ENCODE assay signal across 19 mouse cellular contexts in genomic region chr7:91423784-91424183, GRCm38 (mm10).
DNase-seq lines count a peak whose midpoint lies in the region; ATAC-seq and TF ChIP-seq lines count a peak whose summit lies in the region.
"Had no signal": no experiment of that assay in that cellular context is flagged by ENCODE, and none has a peak within 500 bp of the region (broad histone marks: within the 10 kb centered on the region; RNA-seq: fewer than 3 reads in every experiment).

No protein-coding gene starts in this region.

- H3K4me1 ChIP-seq in forebrain, embryonic 16.5 days (replicated peaks; ENCODE audit: control insufficient read depth, insufficient read depth, low read length) = no peaks in the 10 kb centered on the region
- no peaks in the 10 kb centered on the region for H3K4me1 ChIP-seq in forebrain, embryonic 15.5 days
- H3K4me1 ChIP-seq in kidney, postnatal 0 days (replicated peaks; ENCODE audit: insufficient read depth, low read length) = no peaks in the 10 kb centered on the region
- no peaks in the 10 kb centered on the region for H3K4me1 ChIP-seq in kidney, embryonic 15.5 days
- H3K4me1 ChIP-seq: embryonic facial prominence, embryonic 13.5 days; heart, embryonic 12.5 days; hindbrain, embryonic 10.5 days had no signal

- H3K9ac ChIP-seq in forebrain, embryonic 16.5 days (replicated peaks; ENCODE audit: low read depth, low read length) = no peak overlapping the region
- no peak overlapping the region for H3K9ac ChIP-seq in forebrain, embryonic 15.5 days (replicated peaks)
- no peak overlapping the region for H3K9ac ChIP-seq in kidney, postnatal 0 days (ENCODE audit: low read depth, low read length)
- no peak overlapping the region for H3K9ac ChIP-seq in kidney, embryonic 15.5 days
- H3K9ac ChIP-seq: embryonic facial prominence, embryonic 13.5 days; heart, embryonic 12.5 days; hindbrain, embryonic 14.5 days had no signal

- WGBS in forebrain, embryonic 16.5 days = 73% methylated on average over 4 of the region's 4 CpGs
- WGBS in forebrain, embryonic 15.5 days = 69% methylated on average over 4 of the region's 4 CpGs
- 58% methylated on average over 4 of the region's 4 CpGs for WGBS in kidney, postnatal 0 days
- 54% methylated on average over 4 of the region's 4 CpGs for WGBS in kidney, embryonic 15.5 days

- peak; percentile 31; the same call in 1 of the 2 replicates for ATAC-seq in forebrain, embryonic 16.5 days
- no peak for ATAC-seq in forebrain, embryonic 15.5 days (replicated peaks)
- ATAC-seq in kidney, postnatal 0 days (replicated peaks; ENCODE audit: low FRiP score, low read depth) = no peak
- ATAC-seq in kidney, embryonic 15.5 days (replicated peaks; ENCODE audit: low FRiP score) = no peak

- no peak overlapping the region for H3K27ac ChIP-seq in forebrain, embryonic 16.5 days (ENCODE audit: low read length)
- H3K27ac ChIP-seq in forebrain, embryonic 15.5 days (replicated peaks) = no peak overlapping the region
- no peak overlapping the region for H3K27ac ChIP-seq in kidney, postnatal 0 days
- no peak overlapping the region for H3K27ac ChIP-seq in kidney, embryonic 15.5 days
- H3K27ac ChIP-seq: embryonic facial prominence, embryonic 13.5 days; gastrocnemius, adult 2 months; hindbrain, embryonic 10.5 days; hindbrain, embryonic 14.5 days had no signal

- no peak for TF ChIP-seq CTCF in kidney, postnatal 0 days (IDR thresholded peaks at IDR 0.05; ENCODE audit: low read depth)

- DNase-seq in kidney, postnatal 0 days (ENCODE audit: low spot score) = peak; percentile 25
- peak; percentile 46 for DNase-seq in brain, adult 2 months (ENCODE audit: low read depth, low spot score)
- no peak for DNase-seq in liver
- DNase-seq: adrenal gland, adult 8-10 months; adrenal gland, postnatal 36 days; cerebellum, adult 11-12 months; cerebellum, adult 9-10 months; cerebellum, postnatal 25 days; gastrocnemius, adult 2 months; gastrocnemius, postnatal 25 days; kidney, adult 11 months had no signal

- H3K4me3 ChIP-seq in forebrain, embryonic 16.5 days (replicated peaks; ENCODE audit: low read length) = no peak overlapping the region
- no peak overlapping the region for H3K4me3 ChIP-seq in forebrain, embryonic 15.5 days
- no peak overlapping the region for H3K4me3 ChIP-seq in kidney, postnatal 0 days (replicated peaks; ENCODE audit: low read depth, low read length)
- H3K4me3 ChIP-seq in kidney, embryonic 15.5 days (replicated peaks) = no peak overlapping the region
- H3K4me3 ChIP-seq: embryonic facial prominence, embryonic 13.5 days; gastrocnemius, adult 2 months; heart, embryonic 12.5 days; hindbrain, embryonic 10.5 days had no signal

- no peak overlapping the region for H3K4me2 ChIP-seq in forebrain, embryonic 16.5 days (ENCODE audit: low read length)
- no peak overlapping the region for H3K4me2 ChIP-seq in forebrain, embryonic 15.5 days (replicated peaks)
- no peak overlapping the region for H3K4me2 ChIP-seq in kidney, postnatal 0 days (ENCODE audit: low read length)
- H3K4me2 ChIP-seq in kidney, embryonic 15.5 days = no peak overlapping the region
- H3K4me2 ChIP-seq: embryonic facial prominence, embryonic 13.5 days; heart, embryonic 12.5 days; hindbrain, embryonic 14.5 days had no signal

- no peaks in the 10 kb centered on the region for H3K27me3 ChIP-seq in forebrain, embryonic 16.5 days (replicated peaks; ENCODE audit: control insufficient read depth, insufficient read depth, low read length)
- H3K27me3 ChIP-seq in forebrain, embryonic 15.5 days = no peaks in the 10 kb centered on the region
- no peaks in the 10 kb centered on the region for H3K27me3 ChIP-seq in kidney, postnatal 0 days (ENCODE audit: insufficient read depth, low read length)
- no peaks in the 10 kb centered on the region for H3K27me3 ChIP-seq in kidney, embryonic 15.5 days
- H3K27me3 ChIP-seq: embryonic facial prominence, embryonic 13.5 days; heart, embryonic 12.5 days had no signal

- H3K9me3 ChIP-seq in forebrain, embryonic 16.5 days (ENCODE audit: control insufficient read depth, low read length) = no peaks in the 10 kb centered on the region
- no peaks in the 10 kb centered on the region for H3K9me3 ChIP-seq in forebrain, embryonic 15.5 days
- no peaks in the 10 kb centered on the region for H3K9me3 ChIP-seq in kidney, postnatal 0 days (replicated peaks; ENCODE audit: low read length)
- H3K9me3 ChIP-seq in kidney, embryonic 15.5 days (replicated peaks) = no peaks in the 10 kb centered on the region
- H3K9me3 ChIP-seq: embryonic facial prominence, embryonic 13.5 days; G1E; heart, embryonic 12.5 days; hindbrain, embryonic 10.5 days had no signal

- no peaks in the 10 kb centered on the region for H3K36me3 ChIP-seq in forebrain, embryonic 16.5 days (ENCODE audit: control insufficient read depth, insufficient read depth)
- H3K36me3 ChIP-seq in forebrain, embryonic 15.5 days = no peaks in the 10 kb centered on the region
- no peaks in the 10 kb centered on the region for H3K36me3 ChIP-seq in kidney, postnatal 0 days (ENCODE audit: insufficient read depth, low read length)
- no peaks in the 10 kb centered on the region for H3K36me3 ChIP-seq in kidney, embryonic 15.5 days
- H3K36me3 ChIP-seq: embryonic facial prominence, embryonic 13.5 days; G1E; heart, embryonic 12.5 days; hindbrain, embryonic 10.5 days had no signal
